Mouse (Mus musculus) adrenal gland, adult (tissue): ENCODE results near the gene Emx2.

Source experiments
- DNase-seq, 2 experiments: peaks; one replicate each; pipeline ENCODE4 v3.0.0; 2022 to 2023; ENCODE audit warnings: low spot score in 1 of 2; ENCODE audit not compliant: inconsistent age in 2 of 2

Gene Emx2

GRCm38 (mm10) chr19:59461481-59462421 is 3.6 kb downstream of the Emx2 start:
- no peak for DNase-seq

- DNase-seq, result no peak
These were observed 4.5 kb downstream of the Emx2 start for GRCm38 (mm10) chr19:59462459-59463292.

- DNase-seq, result no peak
These were observed 5.8 kb downstream of the Emx2 start for GRCm38 (mm10) chr19:59463842-59464443.

- DNase-seq, result no peak
These were observed 7.1 kb downstream of the Emx2 start for GRCm38 (mm10) chr19:59465281-59465680.

- DNase-seq, result no peak
These were observed 7.7 kb downstream of the Emx2 start for GRCm38 (mm10) chr19:59465751-59466410.

GRCm38 (mm10) chr19:59466417-59466937 is 8.3 kb downstream of the Emx2 start:
- no peak for DNase-seq

- no peak for DNase-seq
These were observed 8.8 kb downstream of the Emx2 start for GRCm38 (mm10) chr19:59467016-59467412.

- no peak for DNase-seq
These were observed 9.4 kb downstream of the Emx2 start for GRCm38 (mm10) chr19:59467413-59468064.

- no peak for DNase-seq
These were observed 10.1 kb downstream of the Emx2 start for GRCm38 (mm10) chr19:59468065-59468810.

- peak in 1 of 2 experiments; percentile 40 for DNase-seq
These were observed 11.1 kb downstream of the Emx2 start for GRCm38 (mm10) chr19:59469035-59469949.

GRCm38 (mm10) chr19:59470074-59470630 is 12.0 kb downstream of the Emx2 start:
- DNase-seq, result no peak

GRCm38 (mm10) chr19:59470913-59471312 is 12.7 kb downstream of the Emx2 start:
- no peak for DNase-seq

- DNase-seq, result no peak
These were observed 14.7 kb downstream of the Emx2 start for GRCm38 (mm10) chr19:59472844-59473243.

- no peak for DNase-seq
These were observed 21.7 kb downstream of the Emx2 start for GRCm38 (mm10) chr19:59479912-59480311.

GRCm38 (mm10) chr19:59480563-59480962 is 22.4 kb downstream of the Emx2 start:
- no peak for DNase-seq

- DNase-seq, result no peak
These were observed 34.1 kb downstream of the Emx2 start for GRCm38 (mm10) chr19:59492258-59492657.

- DNase-seq, result no peak
These were observed 38.7 kb downstream of the Emx2 start for GRCm38 (mm10) chr19:59496832-59497231.

GRCm38 (mm10) chr19:59508896-59509295 is 50.7 kb downstream of the Emx2 start:
- DNase-seq, result no peak
